Mouse (Mus musculus) liver, postnatal 0 days (tissue): Measurements from ENCODE around the gene Efemp2. TPM values are rescaled to one million over a fixed set of nuclear protein-coding genes. Genes with fewer than 3 reads are reported as not detected.
A peak's percentile ranks its signal among the peaks of the same experiment; 100 is the strongest.

Source experiments
- ATAC-seq: fragments of 200-750 bp; cut with Nextera tagmentation; 2 replicates; pipeline ENCODE4 v1.8.0; 2017; ENCODE audit warnings: mild to moderate bottlenecking, moderate library complexity
- DNase-seq: peaks from one replicate; pipeline ENCODE4 v3.0.0-alpha.2; 2016
- H3K27ac ChIP-seq: fragments of 300-500 bp; sonication (generic); 2 replicates; pipeline ENCODE4 v1.5.1; 2014; ENCODE audit warnings: antibody characterized with exemption, moderate library complexity, mild to moderate bottlenecking, low read depth
- H3K27me3 ChIP-seq: fragments of 300-500 bp; sonication (generic); 2 replicates; pipeline ENCODE4 v1.6.1; 2014; ENCODE audit warnings: low read length, control low read depth, mixed read lengths; ENCODE audit not compliant: insufficient read depth
- H3K36me3 ChIP-seq: fragments of 300-500 bp; sonication (generic); replicated peaks from 2 replicates; pipeline ENCODE4 v1.6.1; 2014; ENCODE audit warnings: mild to moderate bottlenecking, control low read depth, low read length, moderate library complexity, mixed read lengths; ENCODE audit not compliant: insufficient read depth
- H3K4me1 ChIP-seq: fragments of 300-500 bp; sonication (generic); 2 replicates; pipeline ENCODE4 v1.6.1; 2014; ENCODE audit warnings: antibody characterized with exemption, mild to moderate bottlenecking, control low read depth; ENCODE audit not compliant: insufficient read depth
- H3K4me2 ChIP-seq: fragments of 300-500 bp; sonication (generic); 2 replicates; pipeline ENCODE4 v1.6.1; 2014; ENCODE audit warnings: low read depth, mild to moderate bottlenecking, low read length, moderate library complexity, mixed read lengths
- H3K4me3 ChIP-seq: fragments of 300-500 bp; sonication (generic); 2 replicates; pipeline ENCODE4 v1.5.1; 2014; ENCODE audit warnings: low read depth, low read length
- H3K9ac ChIP-seq: fragments of 300-500 bp; sonication (generic); replicated peaks from 2 replicates; pipeline ENCODE4 v1.6.1; 2014; ENCODE audit warnings: mild to moderate bottlenecking, moderate library complexity
- H3K9me3 ChIP-seq: fragments of 300-500 bp; sonication (generic); 2 replicates; pipeline ENCODE4 v1.6.1; 2016; ENCODE audit warnings: mild to moderate bottlenecking, control low read depth, low read length, mixed read lengths
- CTCF ChIP-seq: sonication (generic); IDR thresholded peaks from 2 replicates; pipeline ENCODE4 v1.5.1; 2016; ENCODE audit warnings: antibody characterized with exemption, low read depth
- EP300 ChIP-seq: IDR thresholded peaks from 2 replicates; pipeline ENCODE4 v1.6.1; 2016; ENCODE audit warnings: antibody characterized with exemption, low read depth, mild to moderate bottlenecking
- WGBS: fragments of 180-500 bp; shearing (Covaris S2); extraction: QIAGEN DNeasy Blood & Tissue Kit; methylation state at CpG from one replicate; pipeline ENCODE4 v1.1.7; 2014; ENCODE audit not compliant: insufficient replicate concordance; 5-methylcytosine and 5-hydroxymethylcytosine counted together
- polyA plus RNA-seq: library from polyadenylated mRNA; unstranded; fragments of >200 nt; fragmentation: Nextera tagmentation; extraction: Ambion mirVana; gene quantifications from 2 replicates; pipeline ENCODE4 v1.2.1, GENCODE M21; 2015

Gene Efemp2
- polyA plus RNA-seq, 1 experiment from 2014 or later = 9.2 TPM

DNA sequence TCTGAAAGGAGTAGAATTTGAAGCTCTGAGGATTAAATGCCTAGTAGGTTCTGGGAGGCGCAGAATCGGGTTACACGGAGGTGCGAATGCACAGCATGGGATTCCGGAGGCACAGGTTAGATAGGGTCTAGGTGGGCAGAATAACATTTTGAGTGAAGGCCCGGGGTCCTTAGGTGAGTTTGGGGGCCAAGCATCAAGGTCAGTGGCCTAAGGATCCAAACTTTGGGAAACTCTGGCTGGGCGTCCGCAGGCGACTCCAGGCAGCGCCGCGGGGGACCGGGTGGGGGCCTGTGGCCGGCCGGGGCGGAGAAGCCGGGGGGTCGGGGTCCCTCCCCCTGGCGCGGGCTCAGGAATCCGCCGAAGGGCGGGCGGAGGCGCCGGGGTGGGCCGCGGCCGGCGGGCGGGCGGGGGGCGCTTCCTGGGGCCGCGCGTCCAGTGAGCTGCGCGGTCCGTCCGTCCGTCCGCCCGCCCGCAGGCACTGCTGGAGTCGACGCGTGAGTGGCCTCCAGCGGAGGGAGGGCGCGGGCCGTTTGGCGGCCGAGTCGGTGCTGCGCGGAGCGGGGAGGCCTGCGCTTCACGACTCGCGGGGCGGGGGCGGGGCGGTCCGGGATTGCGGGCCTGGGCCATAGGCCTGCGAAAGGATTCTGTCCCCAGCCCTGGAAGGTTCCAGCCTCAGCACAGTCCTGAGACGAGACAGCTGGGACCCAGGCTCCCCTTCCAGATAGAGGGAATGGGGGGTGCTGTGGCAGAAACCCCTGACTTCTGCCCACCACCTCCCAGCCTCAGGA, 721 bp downstream of the Efemp2 start:
- no peaks in the 10 kb centered on the region for H3K9me3 ChIP-seq
- H3K4me1 ChIP-seq = 0 out of 2 replicates have a peak, but pooled peaks cover 3% of the 10 kb centered on the region
- 3% methylated on average over 28 of the region's 68 CpGs for WGBS
- H3K27ac ChIP-seq = peak overlapping the region; percentile 12; the same call in 1 of the 2 replicates
- H3K36me3 ChIP-seq = no peaks in the 10 kb centered on the region
- H3K9ac ChIP-seq = peak overlapping the region; percentile 49
- peak; percentile 59 for ATAC-seq
- TF ChIP-seq CTCF = no peak
- TF ChIP-seq EP300 = no peak
- H3K4me2 ChIP-seq = peak overlapping the region; percentile 78
- peak; percentile 35 for DNase-seq
- H3K27me3 ChIP-seq = peaks cover 23% of the 10 kb centered on the region
- H3K4me3 ChIP-seq = peak overlapping the region; percentile 45

DNA sequence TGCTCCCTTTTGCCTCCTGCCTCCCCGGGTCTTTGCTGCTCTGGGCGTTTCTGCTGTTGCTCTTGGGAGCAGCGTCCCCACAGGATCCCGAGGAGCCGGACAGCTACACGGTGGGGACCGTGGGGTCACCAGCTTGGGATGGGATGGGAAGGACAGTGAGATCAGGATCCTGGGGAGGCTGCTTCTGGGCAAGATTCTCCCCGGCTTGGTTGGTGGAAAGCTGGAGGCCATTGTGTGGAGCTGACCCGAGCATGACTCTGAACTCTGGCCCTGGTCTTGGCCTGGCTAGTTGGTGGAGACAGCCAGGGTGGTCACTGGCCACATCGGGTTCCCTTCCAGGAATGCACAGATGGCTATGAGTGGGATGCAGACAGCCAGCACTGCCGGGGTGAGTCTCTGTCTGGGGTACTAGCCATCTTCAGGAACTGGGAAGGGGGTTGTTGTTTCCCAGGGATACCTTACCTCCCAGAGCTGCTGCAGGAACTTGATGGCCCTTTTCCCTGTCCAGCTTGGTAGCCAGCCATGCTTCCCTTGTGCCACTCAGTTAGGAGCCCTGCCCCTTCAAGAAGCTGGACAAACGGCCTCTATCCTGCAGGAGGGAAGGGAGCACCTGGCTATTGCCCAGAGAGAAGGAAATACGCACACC, 1.4 kb downstream of the Efemp2 start:
- Histone ChIP-seq H3K4me1 (0 out of 2 replicates have a peak, but pooled peaks cover 3% of the 10 kb centered on the region), H3K4me2 (peak overlapping the region; percentile 78), H3K27ac (0 out of 2 replicates have a peak overlapping the region, but pooled peaks have one; percentile 12), H3K9me3 (no peaks in the 10 kb centered on the region), H3K27me3 (peaks cover 23% of the 10 kb centered on the region), H3K4me3 (peak overlapping the region; percentile 45), H3K36me3 (no peaks in the 10 kb centered on the region), H3K9ac (peak overlapping the region; percentile 49)
- TF ChIP-seq EP300 = no peak
- no peak for TF ChIP-seq CTCF
- 41% methylated on average over 13 of the region's 13 CpGs for WGBS
- DNase-seq = no peak
- peak; percentile 9; the same call in 1 of the 2 replicates for ATAC-seq

DNA sequence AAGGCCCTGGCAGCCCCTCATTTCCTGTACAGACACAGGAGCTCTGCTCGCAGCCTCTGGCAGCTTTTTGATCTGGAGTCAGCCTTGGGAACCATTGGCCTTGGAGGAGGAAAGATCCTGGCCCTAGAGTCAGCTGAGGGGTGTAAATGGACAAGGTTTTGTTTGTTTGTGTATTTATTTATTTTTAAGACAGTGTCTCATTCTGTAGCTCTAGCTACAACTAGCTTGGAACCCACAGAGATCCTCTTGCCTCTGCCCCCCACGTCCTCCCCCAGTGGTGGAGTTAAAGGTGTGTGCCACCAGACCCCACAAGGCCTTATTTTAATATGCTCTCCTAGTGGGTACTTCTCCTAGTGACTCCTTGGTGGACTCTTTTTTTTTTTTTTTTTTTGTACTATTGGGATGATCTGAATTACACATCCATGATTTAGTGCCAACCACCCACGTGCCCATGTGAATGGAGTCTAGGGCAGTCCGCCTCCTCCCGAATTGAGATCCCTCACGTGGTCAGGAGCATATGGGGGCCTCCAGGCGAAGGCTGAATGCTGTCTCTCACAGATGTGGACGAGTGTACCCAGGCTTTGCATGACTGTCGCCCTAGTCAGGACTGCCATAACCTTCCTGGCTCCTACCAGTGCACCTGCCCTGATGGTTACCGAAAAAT, 3.4 kb downstream of the Efemp2 start:
- no peak for ATAC-seq
- Histone ChIP-seq H3K9me3 (no peaks in the 10 kb centered on the region), H3K36me3 (no peaks in the 10 kb centered on the region), H3K4me3 (no peak overlapping the region), H3K27me3 (peaks cover 23% of the 10 kb centered on the region), H3K27ac (no peak overlapping the region), H3K9ac (no peak overlapping the region), H3K4me2 (no peak overlapping the region), H3K4me1 (0 out of 2 replicates have a peak, but pooled peaks cover 3% of the 10 kb centered on the region)
- no peak for TF ChIP-seq EP300
- no peak for TF ChIP-seq CTCF
- 73% methylated on average over 10 of the region's 10 CpGs for WGBS
- DNase-seq = no peak

DNA sequence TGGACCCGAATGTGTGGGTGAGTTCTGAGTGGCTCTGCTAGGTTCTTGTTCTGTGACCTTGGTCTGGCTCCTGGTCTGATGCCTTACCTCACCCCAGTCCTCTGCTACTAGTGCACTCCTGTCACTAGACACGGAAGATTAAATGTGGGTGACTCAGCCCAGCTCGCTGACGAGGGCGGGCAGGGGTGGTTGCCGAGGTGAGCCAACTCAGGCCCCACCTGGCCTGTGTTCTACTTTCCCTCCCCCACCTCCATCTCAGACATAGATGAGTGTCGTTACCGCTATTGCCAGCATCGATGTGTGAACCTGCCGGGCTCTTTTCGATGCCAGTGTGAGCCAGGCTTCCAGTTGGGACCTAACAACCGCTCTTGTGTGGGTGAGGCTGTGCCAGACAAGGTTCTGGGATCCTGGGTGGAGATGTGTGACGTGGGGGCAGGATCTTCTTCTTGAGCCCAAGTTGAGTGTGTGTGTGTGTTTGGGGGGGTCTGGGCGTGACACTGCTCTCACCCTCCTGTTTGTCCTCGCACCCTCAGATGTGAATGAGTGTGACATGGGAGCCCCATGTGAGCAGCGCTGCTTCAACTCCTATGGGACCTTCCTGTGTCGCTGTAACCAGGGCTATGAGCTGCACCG, 4.0 kb downstream of the Efemp2 start:
- Histone ChIP-seq H3K9ac (no peak overlapping the region), H3K4me3 (no peak overlapping the region), H3K4me1 (0 out of 2 replicates have a peak, but pooled peaks cover 3% of the 10 kb centered on the region), H3K9me3 (no peaks in the 10 kb centered on the region), H3K27me3 (peaks cover 23% of the 10 kb centered on the region), H3K4me2 (no peak overlapping the region), H3K36me3 (peaks cover 2% of the 10 kb centered on the region; the same call in 1 of the 2 replicates), H3K27ac (no peak overlapping the region)
- no peak for TF ChIP-seq EP300
- no peak for TF ChIP-seq CTCF
- ATAC-seq (no peak), DNase-seq (no peak)
- WGBS = 86% methylated on average over 18 of the region's 18 CpGs

DNA sequence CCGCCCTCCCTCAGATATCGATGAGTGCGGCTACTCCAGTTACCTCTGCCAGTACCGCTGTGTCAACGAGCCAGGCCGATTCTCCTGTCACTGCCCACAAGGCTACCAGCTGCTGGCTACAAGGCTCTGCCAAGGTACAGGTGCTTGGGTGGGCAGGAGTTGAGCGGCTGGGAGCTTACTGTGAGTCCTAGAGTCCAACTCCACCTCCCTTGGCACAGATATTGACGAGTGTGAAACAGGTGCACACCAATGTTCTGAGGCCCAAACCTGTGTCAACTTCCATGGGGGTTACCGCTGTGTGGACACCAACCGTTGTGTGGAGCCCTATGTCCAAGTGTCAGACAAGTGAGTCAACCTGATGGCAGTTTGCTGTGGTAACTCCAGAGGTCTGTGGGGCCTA, 6.3 kb downstream of the Efemp2 start:
- Histone ChIP-seq H3K4me1 (no peaks in the 10 kb centered on the region), H3K9me3 (no peaks in the 10 kb centered on the region), H3K9ac (no peak overlapping the region), H3K36me3 (peaks cover 8% of the 10 kb centered on the region), H3K4me3 (no peak overlapping the region), H3K27ac (no peak overlapping the region), H3K4me2 (no peak overlapping the region), H3K27me3 (peaks cover 10% of the 10 kb centered on the region)
- DNase-seq (no peak), ATAC-seq (peak; percentile 40)
- TF ChIP-seq CTCF (no peak), EP300 (no peak)
- WGBS = 80% methylated on average over 10 of the region's 10 CpGs

DNA sequence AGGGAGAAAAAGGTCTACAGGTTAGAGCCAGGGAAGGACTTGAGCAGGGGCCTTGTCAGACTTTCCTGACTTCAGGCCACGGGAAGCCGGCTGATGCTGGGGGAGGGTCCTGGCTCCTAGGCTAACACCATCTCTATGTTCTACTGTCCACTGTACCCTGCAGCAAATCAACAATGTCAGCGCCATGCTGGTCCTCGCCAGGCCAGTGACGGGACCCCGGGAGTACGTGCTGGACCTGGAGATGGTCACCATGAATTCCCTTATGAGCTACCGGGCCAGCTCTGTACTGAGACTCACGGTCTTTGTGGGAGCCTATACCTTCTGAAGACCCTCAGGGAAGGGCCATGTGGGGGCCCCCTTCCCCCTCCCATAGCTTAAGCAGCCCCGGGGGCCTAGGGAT, 7.6 kb downstream of the Efemp2 start:
- WGBS = 89% methylated on average over 10 of the region's 10 CpGs
- H3K36me3 ChIP-seq = peaks cover 18% of the 10 kb centered on the region

More for the DNA sequence above, 7.6 kb downstream of the Efemp2 start:
- H3K27me3 ChIP-seq = no peaks in the 10 kb centered on the region
- H3K27ac ChIP-seq = no peak overlapping the region
- no peak overlapping the region for H3K9ac ChIP-seq
- no peak overlapping the region for H3K4me2 ChIP-seq
- TF ChIP-seq CTCF (no peak), EP300 (no peak)
- no peaks in the 10 kb centered on the region for H3K9me3 ChIP-seq
- ATAC-seq = no peak
- H3K4me3 ChIP-seq = no peak overlapping the region
- no peaks in the 10 kb centered on the region for H3K4me1 ChIP-seq
- no peak for DNase-seq
